Mouse (Mus musculus) intestine, postnatal 0 days (tissue): ENCODE data around the gene Pax9. TPM values are rescaled to one million over a fixed set of nuclear protein-coding genes. Genes with fewer than 3 reads are reported as not detected.

Source experiments
- ATAC-seq: fragments of 200-750 bp; cut with Nextera tagmentation; 2 replicates; pipeline ENCODE4 v1.8.0; 2017; ENCODE audit warnings: mild to moderate bottlenecking, moderate TSS enrichment, moderate library complexity
- H3K27ac ChIP-seq: fragments of 300-500 bp; sonication (generic); 2 replicates; pipeline ENCODE4 v1.5.1; 2014; ENCODE audit warnings: mild to moderate bottlenecking, low read depth, low read length, moderate library complexity
- H3K27me3 ChIP-seq: fragments of 300-500 bp; sonication (generic); replicated peaks from 2 replicates; pipeline ENCODE4 v1.6.1; 2014; ENCODE audit warnings: low read length, mixed read lengths; ENCODE audit not compliant: control insufficient read depth, insufficient read depth
- H3K36me3 ChIP-seq: fragments of 300-500 bp; sonication (generic); 2 replicates; pipeline ENCODE4 v1.6.1; 2014; ENCODE audit warnings: mild to moderate bottlenecking, moderate library complexity; ENCODE audit not compliant: control insufficient read depth, insufficient read depth
- H3K4me1 ChIP-seq: fragments of 300-500 bp; sonication (generic); replicated peaks from 2 replicates; pipeline ENCODE4 v1.6.1; 2014; ENCODE audit warnings: antibody characterized with exemption, low read length, mixed read lengths; ENCODE audit not compliant: control insufficient read depth, insufficient read depth
- H3K4me2 ChIP-seq: fragments of 300-500 bp; sonication (generic); replicated peaks from 2 replicates; pipeline ENCODE4 v1.6.1; 2014; ENCODE audit warnings: low read depth, mild to moderate bottlenecking, moderate library complexity
- H3K4me3 ChIP-seq: fragments of 300-500 bp; sonication (generic); 2 replicates; pipeline ENCODE4 v1.5.1; 2014; ENCODE audit warnings: low read depth, low read length
- H3K9ac ChIP-seq: fragments of 300-500 bp; sonication (generic); 2 replicates; pipeline ENCODE4 v1.6.1; 2014; ENCODE audit warnings: mild to moderate bottlenecking, low read depth, low read length
- H3K9me3 ChIP-seq: fragments of 300-500 bp; sonication (generic); 2 replicates; pipeline ENCODE4 v1.6.1; 2016; ENCODE audit warnings: mixed run types; ENCODE audit not compliant: control insufficient read depth
- CTCF ChIP-seq: sonication (generic); IDR thresholded peaks from 2 replicates; pipeline ENCODE4 v1.5.1; 2016; ENCODE audit warnings: low read depth, mild to moderate bottlenecking, control low read depth, antibody characterized with exemption, moderate library complexity
- WGBS: fragments of 180-500 bp; shearing (Covaris S2); extraction: QIAGEN DNeasy Blood & Tissue Kit; methylation state at CpG from one replicate; pipeline ENCODE4 v1.1.7; 2014; 5-methylcytosine and 5-hydroxymethylcytosine counted together
- polyA plus RNA-seq: library from polyadenylated mRNA; unstranded; fragments of >200 nt; fragmentation: Nextera tagmentation; extraction: Ambion mirVana; gene quantifications from 2 replicates; pipeline ENCODE4 v1.2.1, GENCODE M21; 2015

The Pax9 gene
- not detected in 2 replicates for polyA plus RNA-seq

DNA sequence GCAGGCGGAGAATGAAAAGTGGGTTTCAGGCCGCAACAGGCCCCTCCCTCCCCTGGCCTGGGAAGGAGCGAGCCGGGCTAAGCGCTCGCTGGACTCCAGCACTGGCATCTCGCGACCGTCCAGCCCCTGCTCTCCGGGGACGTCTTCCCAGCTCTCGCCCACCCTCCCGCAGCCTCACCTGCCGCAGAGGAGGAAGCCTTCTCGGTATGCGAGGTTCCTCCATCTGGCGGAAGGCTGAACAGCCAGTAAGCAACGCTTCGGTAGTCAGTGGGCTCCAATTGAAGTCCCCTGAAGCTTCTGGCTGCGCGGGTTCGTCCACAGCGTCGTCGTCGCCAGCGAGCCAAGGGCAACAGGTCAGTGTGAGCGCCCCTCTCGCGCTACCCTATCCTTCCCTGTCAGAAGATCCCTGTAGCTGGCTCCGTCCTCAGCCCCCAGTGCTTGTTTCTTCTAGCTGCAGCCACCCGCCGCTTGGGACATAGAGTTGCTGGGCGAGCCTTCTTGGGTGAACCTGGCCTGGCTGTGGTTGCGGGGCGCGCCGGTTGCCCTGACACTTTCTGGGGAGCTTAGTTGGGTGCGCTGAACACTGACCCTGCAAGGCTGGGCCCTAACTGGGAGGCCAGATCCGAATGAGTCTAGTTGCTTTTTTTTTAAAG, at the start of gene Pax9:
Gene Pax9, plus strand, starts transcription at position 341 of the 653 bp plus-strand sequence.
- Histone ChIP-seq H3K27ac (no peak within 1 kb of the TSS), H3K27me3 (peaks cover 100% of the 10 kb centered on the region), H3K4me3 (peak within 1 kb of the TSS; percentile 9), H3K4me1 (no peaks in the 10 kb centered on the region; the same call in 1 of the 2 replicates), H3K9ac (no peak within 1 kb of the TSS), H3K4me2 (no peak within 1 kb of the TSS), H3K36me3 (no peaks in the 10 kb centered on the region), H3K9me3 (no peaks in the 10 kb centered on the region)
- WGBS, result under 1% methylated on average over 39 of the region's 40 CpGs
- ATAC-seq, result no peak
- TF ChIP-seq CTCF, result no peak

GRCm38 (mm10) chr12:56669451-56670122, 22.0 kb upstream of the Pax9 start:
- no peaks in the 10 kb centered on the region for H3K9me3 ChIP-seq
- H3K4me2 ChIP-seq, result no peak overlapping the region
- ATAC-seq, result no peak
- no peaks in the 10 kb centered on the region for H3K27me3 ChIP-seq
- H3K27ac ChIP-seq, result no peak overlapping the region
- H3K4me3 ChIP-seq, result no peak overlapping the region
- H3K36me3 ChIP-seq, result no peaks in the 10 kb centered on the region
- WGBS, result 83% methylated on average over 9 of the region's 9 CpGs
- no peaks in the 10 kb centered on the region for H3K4me1 ChIP-seq
- H3K9ac ChIP-seq, result no peak overlapping the region
- no peak for TF ChIP-seq CTCF

GRCm38 (mm10) chr12:56670795-56671194, 20.8 kb upstream of the Pax9 start:
- Histone ChIP-seq H3K4me1 (no peaks in the 10 kb centered on the region), H3K36me3 (no peaks in the 10 kb centered on the region), H3K4me2 (no peak overlapping the region), H3K27me3 (no peaks in the 10 kb centered on the region), H3K4me3 (no peak overlapping the region), H3K9me3 (no peaks in the 10 kb centered on the region), H3K9ac (no peak overlapping the region), H3K27ac (no peak overlapping the region)
- WGBS, result 89% methylated on average over 9 of the region's 9 CpGs
- no peak for TF ChIP-seq CTCF
- ATAC-seq, result no peak

- H3K9me3 ChIP-seq, result no peaks in the 10 kb centered on the region
- no peaks in the 10 kb centered on the region for H3K36me3 ChIP-seq
- H3K4me2 ChIP-seq, result no peak overlapping the region
- no peak for ATAC-seq
- no peaks in the 10 kb centered on the region for H3K4me1 ChIP-seq
- H3K27me3 ChIP-seq, result peaks cover 13% of the 10 kb centered on the region
- H3K27ac ChIP-seq, result no peak overlapping the region
- 36% methylated on average over 3 of the region's 3 CpGs for WGBS
- no peak overlapping the region for H3K9ac ChIP-seq
- no peak overlapping the region for H3K4me3 ChIP-seq
- TF ChIP-seq CTCF, result peak; percentile 69
Measured at GRCm38 (mm10) chr12:56674726-56675125, 16.8 kb upstream of the Pax9 start.

DNA sequence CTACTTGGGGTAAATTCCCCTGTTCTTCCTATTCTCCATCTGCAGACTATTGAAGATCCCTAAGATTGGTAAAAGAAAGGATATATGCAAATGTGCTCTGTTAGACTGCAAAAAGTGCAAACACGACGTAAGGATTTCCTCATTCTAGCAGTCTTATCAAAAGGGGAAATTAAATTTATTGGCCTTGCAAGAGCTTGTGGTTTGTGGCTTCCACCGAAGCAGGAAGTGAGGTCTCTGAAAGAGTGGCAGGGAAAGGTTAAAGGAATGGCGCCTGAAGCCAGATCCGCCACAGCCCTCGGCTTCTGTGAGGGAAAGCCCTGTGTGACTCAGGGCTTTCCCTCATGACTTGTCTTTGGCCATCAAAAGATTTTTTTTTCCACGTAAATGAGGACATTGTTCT, 13.9 kb upstream of the Pax9 start:
- H3K4me1 ChIP-seq, result no peaks in the 10 kb centered on the region
- no peak for ATAC-seq
- peaks cover 32% of the 10 kb centered on the region for H3K27me3 ChIP-seq
- no peak overlapping the region for H3K4me2 ChIP-seq
- H3K9ac ChIP-seq, result no peak overlapping the region
- no peaks in the 10 kb centered on the region for H3K9me3 ChIP-seq
- no peak for TF ChIP-seq CTCF
- H3K27ac ChIP-seq, result no peak overlapping the region
- H3K36me3 ChIP-seq, result no peaks in the 10 kb centered on the region
- 55% methylated on average over 7 of the region's 7 CpGs for WGBS
- no peak overlapping the region for H3K4me3 ChIP-seq

DNA sequence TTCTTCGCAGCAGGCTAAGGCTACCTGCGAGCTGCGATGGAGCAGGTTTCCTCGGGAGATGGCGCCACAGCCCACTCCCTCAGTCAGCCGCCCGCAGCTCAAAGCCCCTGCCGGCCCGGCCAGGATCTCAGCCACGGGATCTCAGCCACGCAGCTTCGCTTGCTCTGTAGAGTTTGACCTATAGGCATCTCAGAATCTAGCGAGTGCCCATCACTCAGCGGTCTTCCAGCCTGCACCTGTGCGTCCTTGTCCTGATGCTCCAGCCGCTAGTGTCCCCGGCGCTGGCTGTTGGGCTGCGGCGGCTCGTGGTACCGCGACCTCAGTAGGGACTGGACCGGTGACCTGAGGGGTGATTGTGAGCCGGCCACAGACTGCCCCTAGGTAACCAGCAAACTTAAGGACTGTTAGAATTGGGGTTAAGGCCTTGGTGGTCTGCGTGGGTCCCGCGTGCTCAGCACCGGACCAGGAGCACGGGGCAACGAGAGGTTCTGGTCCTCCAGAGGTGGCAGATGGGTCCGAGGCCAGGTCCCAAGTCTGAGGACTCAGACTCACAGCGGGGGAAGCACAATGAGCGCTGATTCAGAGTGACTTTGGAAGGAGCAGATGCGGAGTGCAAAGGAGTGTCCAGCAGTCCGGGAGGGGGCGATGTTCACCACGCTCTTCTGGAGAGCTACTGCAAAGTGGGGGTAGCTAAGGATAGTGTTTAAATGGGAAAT, 10.3 kb upstream of the Pax9 start:
- Histone ChIP-seq H3K27ac (no peak overlapping the region), H3K4me3 (peak overlapping the region; percentile 20), H3K9me3 (no peaks in the 10 kb centered on the region), H3K4me2 (peak overlapping the region; percentile 43), H3K9ac (no peak overlapping the region), H3K36me3 (no peaks in the 10 kb centered on the region), H3K4me1 (no peaks in the 10 kb centered on the region), H3K27me3 (peaks cover 56% of the 10 kb centered on the region)
- peak; percentile 74 for TF ChIP-seq CTCF
- ATAC-seq, result peak; percentile 41; the same call in 1 of the 2 replicates
- under 1% methylated on average over 38 of the region's 38 CpGs for WGBS
